Mouse (Mus musculus) kidney, postnatal 10 days (tissue): ENCODE results near the gene Ncapd3.

Experiments used
- DNase-seq: peaks from one replicate; pipeline ENCODE4 v3.0.0; 2021; ENCODE audit warnings: mixed read lengths

Gene Ncapd3

DNA sequence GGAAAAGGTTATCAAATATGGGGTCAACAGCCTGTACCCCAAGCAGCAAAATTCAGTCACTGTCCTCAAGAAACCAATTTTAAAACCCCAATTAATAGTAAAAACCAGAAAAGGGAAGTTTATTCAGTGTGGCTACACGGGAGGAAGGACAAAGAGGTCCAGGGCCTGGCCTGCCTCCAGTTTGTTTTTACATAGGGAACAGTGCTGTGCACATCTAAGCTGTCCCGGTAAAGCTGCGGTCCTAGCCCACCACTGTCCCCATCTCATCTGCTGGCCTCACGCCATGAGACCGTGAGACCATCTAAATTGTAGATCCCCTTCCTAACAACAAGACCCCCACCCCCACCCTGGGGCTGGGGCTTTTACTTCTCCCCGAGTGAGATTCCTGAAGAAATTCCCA lies 95.5 kb downstream of the Ncapd3 start:
- DNase-seq = peak; percentile 47

DNA sequence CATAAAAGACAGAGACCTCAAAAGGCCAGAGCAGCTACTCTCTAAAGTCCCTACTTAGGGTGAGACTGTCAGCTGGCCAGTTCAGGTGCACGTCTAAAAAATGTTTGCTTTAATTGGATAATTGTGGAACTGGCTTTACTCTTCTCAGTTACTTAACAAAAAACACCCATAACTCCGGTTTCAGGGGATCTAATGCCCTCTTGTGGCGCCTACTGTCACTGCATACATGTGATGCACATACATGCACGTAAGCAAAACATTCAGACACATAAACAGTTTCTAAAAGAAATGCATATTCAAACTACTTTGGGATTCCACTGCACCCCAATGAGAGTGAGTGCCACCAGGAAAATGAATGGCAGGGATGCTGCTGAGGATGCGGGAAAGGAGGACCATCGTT lies 96.6 kb downstream of the Ncapd3 start:
- no peak for DNase-seq

DNA sequence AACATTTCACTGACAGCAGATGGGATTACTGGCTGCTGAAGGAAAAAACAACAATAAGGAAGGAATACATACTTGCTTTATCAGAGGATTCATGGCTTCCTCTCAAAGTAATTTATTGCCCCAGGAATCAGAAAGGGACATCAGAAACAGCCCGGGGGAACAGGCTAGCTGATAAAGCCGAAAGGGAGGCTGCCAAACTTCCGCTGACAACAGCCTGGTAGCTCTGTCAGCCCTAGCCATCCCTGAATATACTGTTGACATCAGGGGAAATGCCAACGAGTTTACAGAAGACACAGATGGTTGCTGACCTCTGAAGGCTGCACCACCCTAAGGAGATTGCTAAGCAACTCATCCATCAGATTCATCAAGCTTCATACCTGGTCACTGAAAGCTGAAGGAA lies 98.7 kb downstream of the Ncapd3 start:
- DNase-seq = peak; percentile 47

- peak; percentile 73 for DNase-seq
These were observed 104.4 kb downstream of the Ncapd3 start for GRCm38 (mm10) chr9:27134410-27134809.

GRCm38 (mm10) chr9:27135372-27135771 lies 105.4 kb downstream of the Ncapd3 start:
- DNase-seq = no peak

GRCm38 (mm10) chr9:27136651-27137050 lies 106.7 kb downstream of the Ncapd3 start:
- no peak for DNase-seq

DNA sequence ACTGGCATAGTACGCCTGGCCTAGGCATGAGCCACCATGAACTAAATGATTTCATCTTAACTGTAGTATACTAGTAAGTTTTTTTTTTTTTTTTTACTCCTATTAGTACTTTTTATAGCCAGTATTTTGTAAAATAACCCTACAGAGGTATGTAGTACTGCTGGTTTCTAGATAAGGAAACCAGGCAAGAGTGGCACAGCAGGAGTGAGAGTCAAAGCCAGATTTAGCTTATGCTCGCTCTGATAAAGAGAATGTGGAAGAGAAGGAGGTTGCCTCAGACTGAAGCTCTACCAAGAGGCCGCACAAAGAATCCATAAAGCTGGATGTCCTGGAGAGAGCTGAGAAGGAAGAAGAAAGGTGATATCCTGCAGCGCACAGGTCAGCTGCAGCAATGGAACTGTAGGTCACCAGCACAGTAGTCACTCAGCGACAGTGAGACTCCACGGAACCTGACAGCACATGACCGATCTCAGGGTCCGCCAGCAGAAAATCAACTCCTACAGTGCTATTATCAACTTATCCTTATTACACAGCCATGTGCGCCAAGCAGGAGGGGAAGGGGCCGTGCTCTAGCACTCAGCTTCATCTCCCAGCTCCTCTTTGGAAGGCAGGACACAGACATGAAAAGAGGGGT lies 110.6 kb downstream of the Ncapd3 start:
- no peak for DNase-seq

GRCm38 (mm10) chr9:27144271-27144840 lies 114.4 kb downstream of the Ncapd3 start:
- no peak for DNase-seq
